Mouse (Mus musculus) embryo, embryonic 10 days (tissue): ENCODE data around the gene Neurog1.

ENCODE experiments used
- DNase-seq: peaks from one replicate; pipeline ENCODE4 v3.0.0-alpha.2; 2015; ENCODE audit warnings: low spot score

The Neurog1 gene

DNA sequence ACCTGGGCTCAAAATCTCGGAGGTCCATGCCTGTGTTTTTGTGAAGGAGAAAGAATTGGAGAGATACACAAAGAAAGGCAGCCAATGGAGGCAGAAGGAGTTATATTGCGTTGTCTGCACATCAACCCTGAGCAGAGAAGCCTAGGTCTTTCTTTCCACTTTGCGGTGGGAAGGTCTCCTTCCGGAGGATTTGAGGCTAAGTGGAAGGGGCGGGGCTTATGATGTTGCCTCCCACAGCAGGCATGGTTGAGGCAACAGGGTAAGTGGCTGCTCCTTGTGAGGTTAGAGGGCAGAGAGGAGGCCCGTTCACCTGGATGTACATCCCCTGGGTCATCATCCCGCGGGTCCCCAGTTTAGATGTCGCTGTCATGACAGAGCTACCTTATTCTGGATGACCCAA, 32.7 kb downstream of the Neurog1 start:
- no peak for DNase-seq

- DNase-seq = no peak
Measured at GRCm38 (mm10) chr13:56216090-56216489, 35.9 kb downstream of the Neurog1 start.

DNA sequence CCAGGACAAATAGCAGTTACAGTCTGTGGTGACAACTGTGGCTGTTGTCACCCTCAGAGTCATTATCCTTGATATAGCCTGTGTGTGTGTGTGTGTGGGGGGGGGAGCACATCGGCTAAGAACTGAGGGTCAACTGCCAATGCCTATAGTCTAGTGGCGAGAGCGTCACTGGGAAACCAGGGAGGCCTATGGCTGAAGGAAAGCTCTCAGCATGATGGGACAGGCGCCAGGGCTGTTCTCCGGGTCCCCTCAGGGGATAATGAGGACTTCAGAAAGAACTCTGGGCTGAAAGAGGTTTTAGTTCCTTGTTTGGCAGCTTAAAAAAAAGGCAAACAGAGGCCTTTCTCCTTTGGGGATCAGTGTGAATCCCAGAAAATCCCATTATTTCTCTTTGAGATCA, 37.3 kb downstream of the Neurog1 start:
- no peak for DNase-seq

DNA sequence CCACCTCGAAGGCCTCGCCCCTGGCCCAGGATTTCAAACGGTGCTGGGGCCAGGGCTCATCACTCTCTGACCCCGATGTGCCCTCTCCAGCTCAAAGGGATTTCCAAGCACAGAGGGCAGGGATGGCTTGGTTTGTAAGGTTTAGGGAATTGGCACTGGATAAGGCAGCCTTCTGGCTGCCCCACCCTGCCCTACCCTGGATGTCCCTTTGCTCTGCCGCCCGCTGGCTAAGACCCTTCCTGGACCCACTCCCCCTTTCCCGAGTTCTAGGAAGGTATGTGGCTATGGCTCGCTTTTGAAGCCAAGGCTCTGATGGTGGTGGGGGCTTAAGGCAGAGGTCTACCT, 42.9 kb downstream of the Neurog1 start:
- DNase-seq = peak; percentile 82

DNA sequence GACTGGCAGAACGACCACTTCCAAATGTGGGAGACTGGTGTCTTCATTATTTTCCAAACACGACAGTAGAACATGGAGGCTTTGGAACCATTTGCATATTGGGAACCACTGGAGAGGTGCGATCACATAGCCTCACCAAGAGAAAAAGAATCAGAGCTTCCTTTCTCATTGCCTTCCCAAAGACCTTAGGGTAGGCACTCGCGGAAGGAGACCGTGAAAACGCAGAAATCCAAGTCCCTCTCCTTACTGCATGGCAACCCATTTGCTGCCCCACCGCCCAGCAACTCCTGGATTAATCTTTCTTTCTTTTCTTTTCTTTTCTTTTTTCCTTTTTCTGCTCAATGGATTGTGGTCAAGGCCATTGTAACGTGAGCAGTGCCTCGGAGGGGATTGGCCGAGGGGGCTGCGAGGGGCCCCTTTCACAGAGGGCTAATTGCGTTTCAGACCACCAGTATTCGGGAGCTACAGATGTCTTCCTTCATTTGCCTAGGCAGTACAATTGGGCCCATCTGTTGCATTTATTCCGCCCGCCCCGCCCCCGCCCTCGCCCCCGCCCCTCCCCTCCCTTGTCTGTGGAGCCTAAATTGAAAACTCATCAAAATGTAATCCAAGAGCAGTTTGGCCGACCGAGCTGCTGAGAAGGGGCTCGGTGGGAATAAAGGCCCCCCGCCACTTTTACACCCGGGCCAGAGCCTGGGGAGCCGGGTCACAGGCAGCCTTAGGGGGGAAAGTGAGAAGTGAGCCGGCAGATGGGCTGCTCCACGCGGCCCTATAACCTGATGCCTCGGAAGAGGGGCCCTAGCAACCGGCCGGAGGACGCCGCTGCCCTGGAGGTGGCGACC, 43.5 kb downstream of the Neurog1 start:
- peak; percentile 76 for DNase-seq
